Mouse (Mus musculus): Measurements from ENCODE around the gene Ubqln3. TPM values are rescaled to one million over a fixed set of nuclear protein-coding genes. Genes with fewer than 3 reads are reported as not detected.

Ubqln3 gene
- not detected for total RNA-seq (2021)
- long read RNA-seq = 0 reads

GRCm38 (mm10) chr7:104143179-104143578, at the start of gene Ubqln3:
Gene Ubqln3 (minus strand): TSS chr7:104143279.
- DNase-seq (ENCODE audit: low spot score in 2 of 2) = no peak

GRCm38 (mm10) chr7:104191275-104191674, 48.2 kb upstream of the Ubqln3 start:
- DNase-seq (ENCODE audit: low spot score in 2 of 2) = no peak

GRCm38 (mm10) chr7:104183292-104183691, 40.2 kb upstream of the Ubqln3 start, which contains the start of gene Olfr648:
Gene Olfr648 (minus strand): TSS chr7:104183392.
- DNase-seq (ENCODE audit: low spot score in 2 of 2) = no peak

GRCm38 (mm10) chr7:104179074-104179473, 36.0 kb upstream of the Ubqln3 start:
- DNase-seq (ENCODE audit: low spot score in 2 of 2) = no peak

GRCm38 (mm10) chr7:104178422-104179054, 35.5 kb upstream of the Ubqln3 start:
- no peak for DNase-seq (ENCODE audit: low spot score in 2 of 2)

GRCm38 (mm10) chr7:104175085-104175484, 32.0 kb upstream of the Ubqln3 start:
- no peak for DNase-seq (ENCODE audit: low spot score in 2 of 2)

GRCm38 (mm10) chr7:104169634-104170204, 26.6 kb upstream of the Ubqln3 start:
- DNase-seq (ENCODE audit: low spot score in 2 of 2) = no peak

- DNase-seq (ENCODE audit: low spot score in 2 of 2) = no peak
Measured at GRCm38 (mm10) chr7:104167105-104167504, 24.0 kb upstream of the Ubqln3 start.

- no peak for DNase-seq (ENCODE audit: low spot score in 2 of 2)
Measured at GRCm38 (mm10) chr7:104150456-104150855, 7.4 kb upstream of the Ubqln3 start, which contains the start of gene Ubqlnl. Gene Ubqlnl (minus strand): TSS chr7:104150556.

- DNase-seq (ENCODE audit: low spot score in 2 of 2) = no peak
Measured at GRCm38 (mm10) chr7:104137305-104137704, 5.8 kb downstream of the Ubqln3 start, which contains the start of gene Olfr643. Gene Olfr643 (minus strand): TSS chr7:104137405.

- no peak for DNase-seq (ENCODE audit: low spot score in 2 of 2)
Measured at GRCm38 (mm10) chr7:104129726-104130125, 13.4 kb downstream of the Ubqln3 start, which contains the start of gene Ubqln5. Gene Ubqln5 (minus strand): TSS chr7:104129826.

- DNase-seq (ENCODE audit: low spot score in 2 of 2) = no peak
Measured at GRCm38 (mm10) chr7:104104757-104104972, 38.4 kb downstream of the Ubqln3 start, which contains the start of gene Olfr646. Gene Olfr646 (plus strand): TSS chr7:104104873.

- no peak for DNase-seq (ENCODE audit: low spot score in 2 of 2)
Measured at GRCm38 (mm10) chr7:104103913-104104756, 38.9 kb downstream of the Ubqln3 start.

Other genes with a start within 250 kb of the Ubqln3 start
- not detected for gene Olfr64, start 248.8 kb downstream of the Ubqln3 start, total RNA-seq (2021)
- gene Olfr65, start 239.8 kb downstream of the Ubqln3 start, total RNA-seq (2021) = not detected
- not detected for gene Olfr631, start 214.5 kb downstream of the Ubqln3 start, total RNA-seq (2021)
- not detected for gene Olfr632, start 208.9 kb downstream of the Ubqln3 start, total RNA-seq (2021)
- gene Olfr633, start 198.8 kb downstream of the Ubqln3 start, total RNA-seq (2021) = not detected
- under 1 TPM in 1 of 2 experiments, not detected in 1; 0.05 TPM for gene Olfr635, start 172.1 kb downstream of the Ubqln3 start, total RNA-seq (2021)
- not detected for gene Olfr638, start 144.5 kb downstream of the Ubqln3 start, total RNA-seq (2021)
- under 1 TPM in 1 of 2 experiments, not detected in 1; 0.05 TPM for gene Olfr639, start 126.0 kb downstream of the Ubqln3 start, total RNA-seq (2021)
- not detected for gene Olfr640, start 117.7 kb downstream of the Ubqln3 start, total RNA-seq (2021)
- gene Olfr641, start 107.8 kb downstream of the Ubqln3 start, total RNA-seq (2021) = not detected
- not detected for gene Olfr642, start 90.6 kb downstream of the Ubqln3 start, total RNA-seq (2021)
- gene 4930516K23Rik, start 81.8 kb downstream of the Ubqln3 start, total RNA-seq (2021) = not detected
- not detected for gene Olfr644, start 71.4 kb downstream of the Ubqln3 start, total RNA-seq (2021)
- not detected for gene Olfr645, start 57.8 kb downstream of the Ubqln3 start, total RNA-seq (2021)
- not detected for gene Olfr646, start 38.4 kb downstream of the Ubqln3 start, total RNA-seq (2021)
- not detected for gene Ubqln5, start 13.5 kb downstream of the Ubqln3 start, total RNA-seq (2021)
- gene Olfr643, start 5.9 kb downstream of the Ubqln3 start, total RNA-seq (2021) = not detected
- not detected for gene Ubqlnl, start 7.3 kb upstream of the Ubqln3 start, total RNA-seq (2021)
- not detected for gene Olfm5, start 21.6 kb upstream of the Ubqln3 start, total RNA-seq (2021)
- under 1 TPM; 0.10 to 0.25 TPM for gene Olfr648, start 40.1 kb upstream of the Ubqln3 start, total RNA-seq (2021)
- not detected for gene Olfr649, start 52.7 kb upstream of the Ubqln3 start, total RNA-seq (2021)
- gene Trim6, start 75.5 kb upstream of the Ubqln3 start, total RNA-seq (2021) = under 1 TPM in 1 of 2 experiments, not detected in 1; 0.22 TPM
- 1 to 10 TPM; 1.6 to 1.7 TPM for gene Trim34a, start 101.2 kb upstream of the Ubqln3 start, total RNA-seq (2021)
- gene Trim5, start 144.8 kb upstream of the Ubqln3 start, total RNA-seq (2021) = under 1 TPM; 0.42 to 0.63 TPM
- 1 to 10 TPM; 2.8 to 3.2 TPM for gene Trim12a, start 172.2 kb upstream of the Ubqln3 start, total RNA-seq (2021)
- gene Trim34b, start 186.2 kb upstream of the Ubqln3 start, total RNA-seq (2021) = under 1 TPM in 1 of 2 experiments, not detected in 1; 0.27 TPM
- 1 to 10 TPM; 1.4 to 1.6 TPM for gene Trim12c, start 210.1 kb upstream of the Ubqln3 start, total RNA-seq (2021)
- not detected for gene Trim30b, start 226.6 kb upstream of the Ubqln3 start, total RNA-seq (2021)